Mouse (Mus musculus) limb, embryonic 14.5 days (tissue): ENCODE data around the gene Nkpd1. TPM values are rescaled to one million over a fixed set of nuclear protein-coding genes. Genes with fewer than 3 reads are reported as not detected.
A peak's percentile ranks its signal among the peaks of the same experiment; 100 is the strongest.

ENCODE experiments used
- ATAC-seq: fragments of 200-750 bp; cut with Nextera tagmentation; 2 replicates; pipeline ENCODE4 v1.8.0; 2017; ENCODE audit warnings: low read depth, moderate number of reproducible peaks, moderate TSS enrichment; ENCODE audit not compliant: low FRiP score
- DNase-seq: peaks from one replicate; pipeline ENCODE4 v3.0.0-alpha.2; 2015; ENCODE audit warnings: low spot score
- H3K27ac ChIP-seq: fragments of 300-500 bp; sonication (generic); replicated peaks from 2 replicates; pipeline ENCODE4 v1.5.1; 2014; ENCODE audit warnings: low read depth, mild to moderate bottlenecking, low read length, moderate library complexity, mixed read lengths
- H3K27me3 ChIP-seq: fragments of 300-500 bp; sonication (generic); 2 replicates; pipeline ENCODE4 v1.6.1; 2014; ENCODE audit warnings: low read length, mixed read lengths; ENCODE audit not compliant: control insufficient read depth, insufficient read depth
- H3K36me3 ChIP-seq: fragments of 300-500 bp; sonication (generic); 2 replicates; pipeline ENCODE4 v1.6.1; 2014; ENCODE audit warnings: mild to moderate bottlenecking, low read length, moderate library complexity, mixed read lengths; ENCODE audit not compliant: control insufficient read depth, insufficient read depth
- H3K4me1 ChIP-seq: fragments of 300-500 bp; sonication (generic); 2 replicates; pipeline ENCODE4 v1.6.1; 2014; ENCODE audit warnings: antibody characterized with exemption, low read length, mixed read lengths; ENCODE audit not compliant: control insufficient read depth, insufficient read depth
- H3K4me2 ChIP-seq: fragments of 300-500 bp; sonication (generic); replicated peaks from 2 replicates; pipeline ENCODE4 v1.6.1; 2014; ENCODE audit warnings: low read depth, mild to moderate bottlenecking, low read length, moderate library complexity; ENCODE audit not compliant: severe bottlenecking
- H3K4me3 ChIP-seq: fragments of 300-500 bp; sonication (generic); replicated peaks from 2 replicates; pipeline ENCODE4 v1.5.1; 2014; ENCODE audit warnings: low read length
- H3K9ac ChIP-seq: fragments of 300-500 bp; sonication (generic); 2 replicates; pipeline ENCODE4 v1.6.1; 2014; ENCODE audit warnings: mild to moderate bottlenecking, low read depth, low read length, moderate library complexity; ENCODE audit not compliant: severe bottlenecking
- H3K9me3 ChIP-seq: fragments of 300-500 bp; sonication (generic); 2 replicates; pipeline ENCODE4 v1.6.1; 2016; ENCODE audit warnings: low read length; ENCODE audit not compliant: control insufficient read depth
- POLR2A ChIP-seq: fragments of 200-500 bp; IDR thresholded peaks from 2 replicates; pipeline ENCODE4 v1.8.0; 2012; ENCODE audit warnings: inconsistent platforms, mild to moderate bottlenecking, moderate library complexity, borderline replicate concordance; ENCODE audit not compliant: insufficient read depth, insufficient read length; ENCODE audit errors: extremely low read depth
- WGBS: fragments of 180-500 bp; shearing (Covaris S2); extraction: QIAGEN DNeasy Blood & Tissue Kit; methylation state at CpG from one replicate; pipeline ENCODE4 v1.1.7; 2014; 5-methylcytosine and 5-hydroxymethylcytosine counted together
- polyA plus RNA-seq, 2 experiments: library from polyadenylated mRNA; depleted of rRNA in 1 of 2; stranded (reverse) in 1 of 2; unstranded in 1 of 2; fragments of >200 nt; fragmentation: Nextera tagmentation in 1 of 2; extraction: Ambion mirVana in 1 of 2; gene quantifications; 2 replicates each; pipeline versions ENCODE4 v1.2.1 to v1.2.3; 2012 to 2014

Nkpd1 gene
- polyA plus RNA-seq, 2 experiments: 0.17 to 0.36 TPM

- Histone ChIP-seq H3K36me3 (no peaks in the 10 kb centered on the region), H3K4me1 (peaks cover 7% of the 10 kb centered on the region), H3K4me2 (peak overlapping the region; percentile 81), H3K27ac (peak overlapping the region; percentile 85), H3K9me3 (no peaks in the 10 kb centered on the region), H3K27me3 (peaks cover 31% of the 10 kb centered on the region), H3K4me3 (peak overlapping the region; percentile 52), H3K9ac (peak overlapping the region; percentile 82)
- under 1% methylated on average over 51 of the region's 89 CpGs for WGBS
- TF ChIP-seq POLR2A: no peak
- DNase-seq: peak; percentile 88
- peak; percentile 88 for ATAC-seq
Observed at GRCm38 (mm10) chr7:19473875-19474443, 43.7 kb upstream of the Nkpd1 start.

GRCm38 (mm10) chr7:19477084-19477483, 40.6 kb upstream of the Nkpd1 start:
- ATAC-seq (no peak), DNase-seq (no peak)
- H3K4me3 ChIP-seq: no peak overlapping the region
- 0 out of 2 replicates have a peak, but pooled peaks cover 6% of the 10 kb centered on the region for H3K27me3 ChIP-seq
- peaks cover 7% of the 10 kb centered on the region for H3K4me1 ChIP-seq
- no peak overlapping the region for H3K9ac ChIP-seq
- no peak for TF ChIP-seq POLR2A
- H3K9me3 ChIP-seq: no peaks in the 10 kb centered on the region
- no peaks in the 10 kb centered on the region for H3K36me3 ChIP-seq
- WGBS: 73% methylated on average over 2 of the region's 2 CpGs
- H3K27ac ChIP-seq: no peak overlapping the region
- no peak overlapping the region for H3K4me2 ChIP-seq

- ATAC-seq (no peak), DNase-seq (no peak)
- Histone ChIP-seq H3K9ac (no peak overlapping the region), H3K9me3 (no peaks in the 10 kb centered on the region), H3K4me1 (peaks cover 7% of the 10 kb centered on the region), H3K27me3 (no peaks in the 10 kb centered on the region), H3K4me3 (no peak overlapping the region), H3K36me3 (no peaks in the 10 kb centered on the region), H3K27ac (peak overlapping the region; percentile 5; the same call in 1 of the 2 replicates), H3K4me2 (no peak overlapping the region)
- WGBS: 29% methylated on average over 14 of the region's 14 CpGs
- TF ChIP-seq POLR2A: no peak
Observed at GRCm38 (mm10) chr7:19477624-19478384, 39.8 kb upstream of the Nkpd1 start.

GRCm38 (mm10) chr7:19483281-19483680, 34.4 kb upstream of the Nkpd1 start:
- Histone ChIP-seq H3K4me1 (no peaks in the 10 kb centered on the region), H3K36me3 (no peaks in the 10 kb centered on the region), H3K4me2 (no peak overlapping the region), H3K27ac (no peak overlapping the region), H3K27me3 (peaks cover 8% of the 10 kb centered on the region), H3K9me3 (no peaks in the 10 kb centered on the region), H3K4me3 (no peak overlapping the region), H3K9ac (no peak overlapping the region)
- 83% methylated on average over 8 of the region's 8 CpGs for WGBS
- DNase-seq: no peak
- ATAC-seq: no peak
- no peak for TF ChIP-seq POLR2A

- H3K9ac ChIP-seq: no peak overlapping the region
- no peak overlapping the region for H3K4me2 ChIP-seq
- no peaks in the 10 kb centered on the region for H3K4me1 ChIP-seq
- no peak overlapping the region for H3K4me3 ChIP-seq
- 60% methylated on average over 1 of the region's 1 CpGs for WGBS
- H3K9me3 ChIP-seq: no peaks in the 10 kb centered on the region
- no peaks in the 10 kb centered on the region for H3K36me3 ChIP-seq
- peaks cover 30% of the 10 kb centered on the region for H3K27me3 ChIP-seq
- no peak for DNase-seq
- ATAC-seq: no peak
- no peak for TF ChIP-seq POLR2A
- H3K27ac ChIP-seq: no peak overlapping the region
Observed at GRCm38 (mm10) chr7:19485488-19485887, 32.1 kb upstream of the Nkpd1 start.
